12 mouse cellular contexts compared by ENCODE assay signal in genomic region chr2:33764476-33764875, GRCm38 (mm10).
A peak's percentile ranks its signal among the peaks of the same experiment; 100 is the strongest.
DNase-seq lines count a peak whose midpoint lies in the region; ATAC-seq and TF ChIP-seq lines count a peak whose summit lies in the region.
"Had no signal": no experiment of that assay in that cellular context is flagged by ENCODE, and none has a peak within 500 bp of the region (broad histone marks: within the 10 kb centered on the region; RNA-seq: fewer than 3 reads in every experiment).

No protein-coding gene starts in this region.

- ATAC-seq in lung, embryonic 14.5 days (ENCODE audit: insufficient read depth) = no peak
- ATAC-seq in embryonic facial prominence, embryonic 11.5 days (replicated peaks; ENCODE audit: insufficient number of reproducible peaks, low FRiP score, low TSS enrichment, low read depth) = 0 out of 2 replicates have a peak, but pooled peaks have one; percentile 29
- peak; percentile 48; the same call in 1 of the 2 replicates for ATAC-seq in kidney, embryonic 14.5 days (ENCODE audit: low FRiP score, low TSS enrichment)
- ATAC-seq in neural tube, embryonic 12.5 days (ENCODE audit: low FRiP score, low read depth) = peak; percentile 58
- no peak for ATAC-seq in intestine, postnatal 0 days
- ATAC-seq: inflammation-experienced regulatory T-cells, adult 6 months had no signal

- H3K4me1 ChIP-seq in lung, embryonic 14.5 days (ENCODE audit: insufficient read depth) = no peaks in the 10 kb centered on the region
- no peaks in the 10 kb centered on the region for H3K4me1 ChIP-seq in embryonic facial prominence, embryonic 11.5 days (ENCODE audit: control insufficient read depth, insufficient read depth, low read length)
- H3K4me1 ChIP-seq in kidney, embryonic 14.5 days (ENCODE audit: control insufficient read depth, insufficient read depth, low read length) = no peaks in the 10 kb centered on the region
- H3K4me1 ChIP-seq in neural tube, embryonic 12.5 days = peaks cover 18% of the 10 kb centered on the region
- no peaks in the 10 kb centered on the region for H3K4me1 ChIP-seq in intestine, postnatal 0 days (replicated peaks; ENCODE audit: control insufficient read depth, insufficient read depth, low read length)

- H3K9ac ChIP-seq in lung, embryonic 14.5 days = no peak overlapping the region
- no peak overlapping the region for H3K9ac ChIP-seq in embryonic facial prominence, embryonic 11.5 days (replicated peaks; ENCODE audit: low read length)
- H3K9ac ChIP-seq in kidney, embryonic 14.5 days (ENCODE audit: low read depth, low read length) = no peak overlapping the region
- no peak overlapping the region for H3K9ac ChIP-seq in neural tube, embryonic 12.5 days
- no peak overlapping the region for H3K9ac ChIP-seq in intestine, postnatal 0 days (ENCODE audit: low read depth, low read length)
- H3K9ac ChIP-seq: embryonic facial prominence, embryonic 15.5 days had no signal

- no peak overlapping the region for H3K4me2 ChIP-seq in lung, embryonic 14.5 days
- no peak overlapping the region for H3K4me2 ChIP-seq in embryonic facial prominence, embryonic 11.5 days (ENCODE audit: low read depth, low read length)
- no peak overlapping the region for H3K4me2 ChIP-seq in kidney, embryonic 14.5 days (replicated peaks; ENCODE audit: low read depth, low read length)
- H3K4me2 ChIP-seq in neural tube, embryonic 12.5 days (replicated peaks) = no peak overlapping the region
- no peak overlapping the region for H3K4me2 ChIP-seq in intestine, postnatal 0 days (replicated peaks; ENCODE audit: low read depth)
- H3K4me2 ChIP-seq: embryonic facial prominence, embryonic 15.5 days had no signal

- DNase-seq in lung, embryonic 14.5 days = peak; percentile 41
- no peak for DNase-seq in lung, postnatal 10 days
- DNase-seq in embryonic facial prominence, embryonic 11.5 days (ENCODE audit: low spot score) = peak; percentile 72
- no peak for DNase-seq in left cerebral cortex, postnatal 14 days (ENCODE audit: low spot score in 2 of 2)
- no peak for DNase-seq in thymus, postnatal 14 days
- DNase-seq: heart, adult 11 months; right cerebral cortex, postnatal 14 days had no signal

- no peak overlapping the region for H3K4me3 ChIP-seq in lung, embryonic 14.5 days (ENCODE audit: low read depth, low read length)
- no peak overlapping the region for H3K4me3 ChIP-seq in embryonic facial prominence, embryonic 11.5 days (ENCODE audit: low read depth, low read length)
- no peak overlapping the region for H3K4me3 ChIP-seq in kidney, embryonic 14.5 days (ENCODE audit: low read length)
- H3K4me3 ChIP-seq in neural tube, embryonic 12.5 days = no peak overlapping the region
- no peak overlapping the region for H3K4me3 ChIP-seq in intestine, postnatal 0 days (ENCODE audit: low read depth, low read length)
- H3K4me3 ChIP-seq: embryonic facial prominence, embryonic 15.5 days had no signal

- H3K27ac ChIP-seq in lung, embryonic 14.5 days (ENCODE audit: low read depth) = no peak overlapping the region
- no peak overlapping the region for H3K27ac ChIP-seq in embryonic facial prominence, embryonic 11.5 days (replicated peaks; ENCODE audit: low read depth, low read length)
- H3K27ac ChIP-seq in kidney, embryonic 14.5 days (ENCODE audit: low read depth, low read length) = no peak overlapping the region
- H3K27ac ChIP-seq in neural tube, embryonic 12.5 days = no peak overlapping the region
- no peak overlapping the region for H3K27ac ChIP-seq in intestine, postnatal 0 days (ENCODE audit: low read depth, low read length)
- H3K27ac ChIP-seq: embryonic facial prominence, embryonic 15.5 days had no signal

- no peak for TF ChIP-seq CTCF in lung, embryonic 14.5 days (IDR thresholded peaks at IDR 0.05; ENCODE audit: low read depth)
- no peak for TF ChIP-seq CTCF in intestine, postnatal 0 days (IDR thresholded peaks at IDR 0.05; ENCODE audit: low read depth)

- intact Hi-C loops in left cerebral cortex, postnatal 14 days (cut with DNase I) = no loop called here

- H3K36me3 ChIP-seq in lung, embryonic 14.5 days (ENCODE audit: insufficient read depth) = no peaks in the 10 kb centered on the region
- H3K36me3 ChIP-seq in embryonic facial prominence, embryonic 11.5 days (replicated peaks; ENCODE audit: control insufficient read depth, insufficient read depth, low read depth, low read length) = no peaks in the 10 kb centered on the region
- H3K36me3 ChIP-seq in kidney, embryonic 14.5 days (ENCODE audit: control insufficient read depth, insufficient read depth, low read length) = peaks cover 7% of the 10 kb centered on the region; the same call in 1 of the 2 replicates
- H3K36me3 ChIP-seq in neural tube, embryonic 12.5 days = peaks cover 7% of the 10 kb centered on the region; the same call in 1 of the 2 replicates
- no peaks in the 10 kb centered on the region for H3K36me3 ChIP-seq in intestine, postnatal 0 days (ENCODE audit: control insufficient read depth, insufficient read depth)
- H3K36me3 ChIP-seq: embryonic facial prominence, embryonic 15.5 days had no signal

- no peaks in the 10 kb centered on the region for H3K27me3 ChIP-seq in lung, embryonic 14.5 days (ENCODE audit: insufficient read depth, low read length)
- H3K27me3 ChIP-seq in embryonic facial prominence, embryonic 11.5 days (ENCODE audit: control insufficient read depth, insufficient read depth, low read length) = no peaks in the 10 kb centered on the region
- no peaks in the 10 kb centered on the region for H3K27me3 ChIP-seq in kidney, embryonic 14.5 days (ENCODE audit: control insufficient read depth, insufficient read depth, low read length)
- no peaks in the 10 kb centered on the region for H3K27me3 ChIP-seq in neural tube, embryonic 12.5 days (replicated peaks)
- H3K27me3 ChIP-seq in intestine, postnatal 0 days (replicated peaks; ENCODE audit: control insufficient read depth, insufficient read depth, low read length) = no peaks in the 10 kb centered on the region
- H3K27me3 ChIP-seq: embryonic facial prominence, embryonic 15.5 days had no signal

- no peaks in the 10 kb centered on the region for H3K9me3 ChIP-seq in lung, embryonic 14.5 days (ENCODE audit: low read depth, low read length)
- no peaks in the 10 kb centered on the region for H3K9me3 ChIP-seq in embryonic facial prominence, embryonic 11.5 days (replicated peaks; ENCODE audit: control insufficient read depth, low read length)
- no peaks in the 10 kb centered on the region; the same call in 1 of the 2 replicates for H3K9me3 ChIP-seq in kidney, embryonic 14.5 days (ENCODE audit: control insufficient read depth, low read length)
- no peaks in the 10 kb centered on the region for H3K9me3 ChIP-seq in neural tube, embryonic 12.5 days
- no peaks in the 10 kb centered on the region for H3K9me3 ChIP-seq in intestine, postnatal 0 days (ENCODE audit: control insufficient read depth)
- H3K9me3 ChIP-seq: embryonic facial prominence, embryonic 15.5 days had no signal

- WGBS in lung, embryonic 14.5 days = 56% methylated on average over 7 of the region's 8 CpGs
- WGBS in embryonic facial prominence, embryonic 11.5 days = 47% methylated on average over 6 of the region's 8 CpGs
- 62% methylated on average over 6 of the region's 8 CpGs for WGBS in kidney, embryonic 14.5 days
- WGBS in neural tube, embryonic 12.5 days = 42% methylated on average over 6 of the region's 8 CpGs
- 79% methylated on average over 5 of the region's 8 CpGs for WGBS in intestine, postnatal 0 days

Comparison
In these comparisons a context has a peak if more than half of its experiments do, and no peak if none do; other contexts are left out.
1. DNase-seq: peak in lung, embryonic 14.5 days (single experiment) and embryonic facial prominence, embryonic 11.5 days (single experiment); none in lung, postnatal 10 days (single experiment), left cerebral cortex, postnatal 14 days (0 of 2) and thymus, postnatal 14 days (single experiment).
2. ATAC-seq: peak in embryonic facial prominence, embryonic 11.5 days (single experiment), kidney, embryonic 14.5 days (single experiment) and neural tube, embryonic 12.5 days (single experiment); none in lung, embryonic 14.5 days (single experiment) and intestine, postnatal 0 days (single experiment).